Mouse (Mus musculus): ENCODE measurements around the gene Col13a1.

GRCm38 (mm10) chr10:61811987-61812386, 166.9 kb downstream of the Col13a1 start:
- TF ChIP-seq CTCF (IDR thresholded peaks at IDR 0.05; ENCODE audit: low read depth) (no peak), EP300 (IDR thresholded peaks at IDR 0.05; ENCODE audit: low read depth) (no peak)
